Mouse (Mus musculus): Measurements from ENCODE around the gene Fezf2.

The Fezf2 gene

GRCm38 (mm10) chr14:12348089-12348488, at the start of gene Fezf2:
Fezf2 (minus strand) TSS chr14:12348189.
- DNase-seq (ENCODE audit: low read depth, low spot score) = no peak

- DNase-seq (ENCODE audit: low read depth, low spot score) = no peak
These were observed 49.6 kb upstream of the Fezf2 start for GRCm38 (mm10) chr14:12397561-12397960.

- DNase-seq (ENCODE audit: low read depth, low spot score) = no peak
These were observed 46.3 kb upstream of the Fezf2 start for GRCm38 (mm10) chr14:12394318-12394717.

GRCm38 (mm10) chr14:12393271-12393861, 45.4 kb upstream of the Fezf2 start:
- no peak for DNase-seq (ENCODE audit: low read depth, low spot score)

- DNase-seq (ENCODE audit: low read depth, low spot score) = no peak
These were observed 43.2 kb upstream of the Fezf2 start for GRCm38 (mm10) chr14:12391167-12391566.

- no peak for DNase-seq (ENCODE audit: low read depth, low spot score)
These were observed 40.9 kb upstream of the Fezf2 start for GRCm38 (mm10) chr14:12388806-12389436.

- no peak for DNase-seq (ENCODE audit: low read depth, low spot score)
These were observed 40.3 kb upstream of the Fezf2 start for GRCm38 (mm10) chr14:12388192-12388795.

GRCm38 (mm10) chr14:12387176-12387575, 39.2 kb upstream of the Fezf2 start:
- DNase-seq (ENCODE audit: low read depth, low spot score) = no peak

GRCm38 (mm10) chr14:12377883-12378282, 29.9 kb upstream of the Fezf2 start:
- no peak for DNase-seq (ENCODE audit: low read depth, low spot score)

GRCm38 (mm10) chr14:12377289-12377688, 29.3 kb upstream of the Fezf2 start:
- no peak for DNase-seq (ENCODE audit: low read depth, low spot score)

- no peak for DNase-seq (ENCODE audit: low read depth, low spot score)
These were observed 27.5 kb upstream of the Fezf2 start for GRCm38 (mm10) chr14:12375451-12375850.

- no peak for DNase-seq (ENCODE audit: low read depth, low spot score)
These were observed 2.4 kb upstream of the Fezf2 start for GRCm38 (mm10) chr14:12350271-12350916.

- no peak for DNase-seq (ENCODE audit: low read depth, low spot score)
These were observed 1.5 kb upstream of the Fezf2 start for GRCm38 (mm10) chr14:12349334-12350090.

- no peak for DNase-seq (ENCODE audit: low read depth, low spot score)
These were observed 956 bp downstream of the Fezf2 start for GRCm38 (mm10) chr14:12346865-12347600.

- no peak for DNase-seq (ENCODE audit: low read depth, low spot score)
These were observed 1.8 kb downstream of the Fezf2 start for GRCm38 (mm10) chr14:12346011-12346864.

GRCm38 (mm10) chr14:12345241-12345921, 2.6 kb downstream of the Fezf2 start:
- no peak for DNase-seq (ENCODE audit: low read depth, low spot score)

GRCm38 (mm10) chr14:12344746-12345240, 3.2 kb downstream of the Fezf2 start:
- DNase-seq (ENCODE audit: low read depth, low spot score) = no peak

GRCm38 (mm10) chr14:12344061-12344745, 3.8 kb downstream of the Fezf2 start:
- DNase-seq (ENCODE audit: low read depth, low spot score) = no peak

- DNase-seq (ENCODE audit: low read depth, low spot score) = no peak
These were observed 4.5 kb downstream of the Fezf2 start for GRCm38 (mm10) chr14:12343451-12343941.
